Mouse (Mus musculus) ES-E14 (cell line): ENCODE results near the gene Trp63. TPM values are rescaled to one million over a fixed set of nuclear protein-coding genes. Genes with fewer than 3 reads are reported as not detected.

Experiments used
- DNase-seq: peaks from one replicate; pipeline ENCODE4 v3.0.0-alpha.2; 2013; ENCODE audit warnings: low read depth, low spot score
- H3K27ac ChIP-seq: 2 replicates; pipeline ENCODE4 v1.5.1; 2012; ENCODE audit warnings: low read depth, mild to moderate bottlenecking, low read length, moderate library complexity, mixed read lengths; ENCODE audit not compliant: poor library complexity, insufficient read depth, severe bottlenecking
- H3K36me3 ChIP-seq: 2 replicates; pipeline ENCODE4 v1.6.1; 2012; ENCODE audit warnings: mild to moderate bottlenecking, low read length, moderate library complexity, mixed read lengths; ENCODE audit not compliant: control insufficient read depth, poor library complexity, insufficient read depth, severe bottlenecking
- H3K4me1 ChIP-seq, 2 experiments: fragments of 150-350 bp in 1 of 2; sonication (generic) in 1 of 2; 2 replicates each; pipeline ENCODE4 v1.6.1; 2012; ENCODE audit warnings: low read length in 2 of 2, mild to moderate bottlenecking in 1 of 2, mixed read lengths in 1 of 2; ENCODE audit not compliant: control insufficient read depth in 2 of 2, insufficient read depth in 2 of 2, poor library complexity in 1 of 2
- H3K4me3 ChIP-seq, 2 experiments: fragments of 150-350 bp in 1 of 2; sonication (generic) in 1 of 2; 2 replicates each; pipeline ENCODE4 v1.5.1; 2012; ENCODE audit warnings: low read length in 2 of 2, low read depth in 1 of 2, mild to moderate bottlenecking in 1 of 2, mixed read lengths in 1 of 2; ENCODE audit not compliant: insufficient read depth in 1 of 2, poor library complexity in 1 of 2, severe bottlenecking in 1 of 2
- H3K9ac ChIP-seq: 2 replicates; pipeline ENCODE4 v1.6.1; 2012; ENCODE audit warnings: low read depth, mild to moderate bottlenecking, low read length, mixed read lengths; ENCODE audit not compliant: poor library complexity, insufficient read depth, severe bottlenecking
- H3K9me3 ChIP-seq: fragments of 150-350 bp; sonication (generic); 2 replicates; pipeline ENCODE4 v1.6.1; 2012; ENCODE audit warnings: low read depth, mild to moderate bottlenecking, low read length; ENCODE audit not compliant: control insufficient read depth, insufficient read depth
- CHD2 ChIP-seq: IDR thresholded peaks from 2 replicates; pipeline ENCODE4 v1.6.1; 2014; ENCODE audit warnings: mild to moderate bottlenecking, low read depth, low read length, inconsistent platforms
- HCFC1 ChIP-seq: IDR thresholded peaks from 2 replicates; pipeline ENCODE4 v1.6.1; 2012; ENCODE audit warnings: low read length, inconsistent platforms, borderline replicate concordance; ENCODE audit not compliant: insufficient read depth
- MAFK ChIP-seq: IDR thresholded peaks from 2 replicates; pipeline ENCODE4 v1.6.1; 2014; ENCODE audit warnings: mild to moderate bottlenecking, low read depth, low read length, inconsistent platforms; ENCODE audit not compliant: insufficient read depth
- ZC3H11A ChIP-seq: IDR thresholded peaks from 2 replicates; pipeline ENCODE4 v1.6.1; 2012; ENCODE audit warnings: low read depth, mild to moderate bottlenecking, inconsistent platforms, low read length, borderline replicate concordance
- ZNF384 ChIP-seq: IDR thresholded peaks from 2 replicates; pipeline ENCODE4 v1.6.1; 2012; ENCODE audit warnings: low read depth, low read length, inconsistent platforms
- in situ Hi-C, 2 experiments: fragments of 600-800 bp; cut with MboI; formaldehyde crosslinking; loops; one replicate each; pipeline ENCODE4 v1.15.1; 2025; ENCODE audit warnings: low sequenced_read_pairs in 2 of 2, inconsistent platforms in 1 of 2; ENCODE audit not compliant: unreplicated experiment in 2 of 2
- total RNA-seq: library from RNA; depleted of rRNA; stranded (reverse); fragments of 300-350 nt; gene quantifications from 2 replicates; pipeline ENCODE4 v1.2.3, GENCODE M21; 2012

The Trp63 gene
- total RNA-seq, 1 experiment: 0.13 TPM

DNA sequence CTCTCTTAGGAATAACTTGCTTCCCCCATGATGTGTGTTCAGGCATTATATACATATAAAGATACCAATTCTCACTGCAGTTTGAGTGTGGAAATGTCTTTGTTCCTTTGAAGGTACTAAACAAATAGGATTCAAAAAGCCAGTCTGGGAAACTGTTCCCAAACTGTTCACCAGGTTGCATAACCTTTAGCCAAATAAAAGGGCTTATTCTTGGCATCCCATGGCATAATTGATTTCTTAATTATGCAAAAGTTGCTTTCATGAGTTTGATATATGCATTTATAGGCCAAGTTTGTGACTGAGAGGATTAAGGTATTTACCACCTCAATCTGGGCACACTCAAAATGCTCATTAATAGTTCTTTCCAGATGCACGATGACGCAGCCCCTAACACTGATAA, 192.1 kb downstream of the Trp63 start:
- DNase-seq: no peak
- no peaks in the 10 kb centered on the region for H3K36me3 ChIP-seq
- H3K27ac ChIP-seq: no peak overlapping the region
- H3K9ac ChIP-seq: no peak overlapping the region
- H3K9me3 ChIP-seq: no peaks in the 10 kb centered on the region
- no peaks in the 10 kb centered on the region for H3K4me1 ChIP-seq
- in situ Hi-C loops: no loop called here
- no peak overlapping the region for H3K4me3 ChIP-seq
- TF ChIP-seq HCFC1 (no peak), CHD2 (no peak), ZC3H11A (no peak), ZNF384 (no peak), MAFK (no peak)

DNA sequence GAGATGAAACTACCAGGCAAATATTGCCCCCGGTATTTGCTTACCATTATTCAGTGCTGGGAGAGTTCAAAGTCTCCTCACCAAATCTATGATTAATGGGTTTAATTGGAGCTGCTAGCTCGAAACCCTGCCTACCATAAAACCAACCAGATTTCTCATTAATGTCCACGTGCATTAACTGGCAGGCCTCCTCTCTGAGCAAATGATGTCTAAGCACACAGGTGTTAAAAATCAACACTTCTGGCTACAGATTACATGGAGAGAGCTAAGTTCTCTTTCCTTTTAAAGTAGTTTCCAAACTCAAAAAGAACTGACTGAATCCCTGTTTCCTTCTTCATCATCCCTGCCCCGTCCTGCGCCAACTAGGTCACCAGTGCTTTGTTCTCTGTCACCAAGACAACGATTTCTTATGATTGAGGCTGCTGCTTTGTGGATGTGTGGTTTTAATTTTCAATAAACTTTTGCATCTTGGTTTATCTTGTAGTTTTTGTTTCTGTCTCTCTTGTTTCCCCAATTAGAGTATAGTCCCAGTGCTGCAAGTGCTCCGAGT, 193.9 kb downstream of the Trp63 start:
- no peaks in the 10 kb centered on the region for H3K9me3 ChIP-seq
- no peaks in the 10 kb centered on the region for H3K36me3 ChIP-seq
- no peak overlapping the region for H3K27ac ChIP-seq
- no peak for DNase-seq
- H3K9ac ChIP-seq: no peak overlapping the region
- no peak overlapping the region for H3K4me3 ChIP-seq
- in situ Hi-C loops: no loop called here
- TF ChIP-seq ZC3H11A (no peak), MAFK (no peak), CHD2 (no peak), HCFC1 (no peak), ZNF384 (no peak)
- H3K4me1 ChIP-seq: no peaks in the 10 kb centered on the region

DNA sequence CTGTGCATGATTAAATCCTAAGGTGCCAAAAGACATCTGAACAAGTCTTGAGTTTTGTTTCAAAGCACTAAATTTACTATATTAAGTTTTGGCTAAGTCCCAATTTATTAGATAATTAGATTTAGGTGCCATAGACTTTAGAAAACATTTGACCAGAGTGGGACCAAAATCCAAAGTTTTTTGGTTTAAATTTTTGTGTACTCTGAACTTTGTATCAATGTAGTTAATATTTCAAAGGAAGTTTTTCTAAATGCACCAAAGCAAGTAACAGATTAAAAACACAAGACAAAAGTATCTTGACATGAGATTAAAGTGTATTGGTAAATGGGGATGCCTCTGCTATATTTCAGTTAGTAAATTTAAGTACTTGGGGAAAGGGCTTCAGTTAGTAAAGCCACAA, 194.6 kb downstream of the Trp63 start:
- no peak for DNase-seq
- H3K9me3 ChIP-seq: no peaks in the 10 kb centered on the region
- in situ Hi-C loops: no loop called here
- no peaks in the 10 kb centered on the region for H3K4me1 ChIP-seq
- no peak overlapping the region for H3K9ac ChIP-seq
- no peak overlapping the region for H3K4me3 ChIP-seq
- TF ChIP-seq MAFK: no peak
- no peak for TF ChIP-seq CHD2
- TF ChIP-seq ZNF384: no peak
- no peak for TF ChIP-seq HCFC1
- no peaks in the 10 kb centered on the region for H3K36me3 ChIP-seq
- no peak overlapping the region for H3K27ac ChIP-seq

DNA sequence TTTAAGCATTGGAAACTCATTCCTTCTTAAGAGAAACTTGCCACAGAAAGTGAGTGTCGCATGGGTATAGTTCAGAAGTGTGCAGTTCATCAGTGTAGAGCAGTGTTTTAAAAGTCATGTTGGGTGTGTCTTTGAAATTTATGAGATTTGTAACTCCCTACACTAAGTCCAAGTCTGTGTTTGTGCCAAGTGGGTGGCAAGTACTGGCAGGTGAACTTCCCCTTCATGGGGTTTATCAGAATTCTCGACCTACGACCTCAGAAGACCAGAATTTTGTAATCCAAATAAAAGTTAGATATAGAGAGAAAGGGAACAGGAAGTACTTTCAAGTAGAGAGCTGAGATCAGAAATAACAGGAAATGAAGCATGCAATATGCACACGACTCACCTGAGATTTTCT, 215.5 kb downstream of the Trp63 start:
- Histone ChIP-seq H3K36me3 (no peaks in the 10 kb centered on the region), H3K9me3 (no peaks in the 10 kb centered on the region)
- in situ Hi-C loops: no loop called here

DNA sequence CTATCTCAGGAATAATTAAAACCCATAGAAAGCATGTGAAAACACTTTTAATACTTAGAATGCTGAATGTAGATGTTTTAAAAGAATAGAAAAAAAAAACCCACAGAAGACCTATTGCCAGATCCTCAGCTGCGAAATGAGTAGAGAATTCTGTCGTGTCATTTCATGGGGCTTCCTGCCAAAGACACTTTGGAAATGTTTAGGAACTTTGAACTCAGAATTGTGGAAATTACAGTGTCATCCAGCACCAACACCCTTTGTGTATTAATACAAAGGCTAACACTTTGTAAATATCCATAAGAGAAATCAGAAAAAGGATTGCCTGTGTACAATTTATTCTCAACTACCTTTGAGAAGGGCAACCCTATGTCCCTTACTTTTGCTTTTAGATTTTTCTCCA, 216.1 kb downstream of the Trp63 start:
- no peak for DNase-seq

More for the DNA sequence above, 215.5 kb downstream of the Trp63 start:
- no peak overlapping the region for H3K4me3 ChIP-seq
- TF ChIP-seq HCFC1 (no peak), ZC3H11A (no peak), MAFK (no peak), CHD2 (no peak), ZNF384 (no peak)
- no peak overlapping the region for H3K27ac ChIP-seq
- no peak for DNase-seq
- no peaks in the 10 kb centered on the region for H3K4me1 ChIP-seq
- H3K9ac ChIP-seq: no peak overlapping the region

More for the DNA sequence above, 216.1 kb downstream of the Trp63 start:
- Histone ChIP-seq H3K27ac (no peak overlapping the region), H3K36me3 (no peaks in the 10 kb centered on the region), H3K4me1 (no peaks in the 10 kb centered on the region), H3K9me3 (no peaks in the 10 kb centered on the region), H3K4me3 (no peak overlapping the region), H3K9ac (no peak overlapping the region)
- TF ChIP-seq MAFK: no peak
- TF ChIP-seq CHD2: no peak
- TF ChIP-seq HCFC1: no peak
- no peak for TF ChIP-seq ZNF384
- no peak for TF ChIP-seq ZC3H11A
- in situ Hi-C loops: no loop called here
